Mouse (Mus musculus) stomach, embryonic 14.5 days (tissue): ENCODE data around the gene Snap29. TPM values are rescaled to one million over a fixed set of nuclear protein-coding genes. Genes with fewer than 3 reads are reported as not detected.

Source experiments
- ATAC-seq: fragments of 200-750 bp; cut with Nextera tagmentation; 2 replicates; pipeline ENCODE4 v1.8.0; 2017; ENCODE audit warnings: low read depth, moderate TSS enrichment; ENCODE audit not compliant: insufficient number of reproducible peaks, insufficient read depth, low FRiP score
- H3K27ac ChIP-seq: fragments of 300-500 bp; sonication (generic); 2 replicates; pipeline ENCODE4 v1.5.1; 2014; ENCODE audit warnings: mild to moderate bottlenecking, low read length, moderate library complexity, mixed read lengths
- H3K27me3 ChIP-seq: fragments of 300-500 bp; sonication (generic); 2 replicates; pipeline ENCODE4 v1.6.1; 2014; ENCODE audit warnings: low read length, control low read depth, mixed read lengths; ENCODE audit not compliant: control insufficient read depth, insufficient read depth
- H3K36me3 ChIP-seq: fragments of 300-500 bp; sonication (generic); 2 replicates; pipeline ENCODE4 v1.6.1; 2014; ENCODE audit warnings: mild to moderate bottlenecking, control low read depth, low read length, moderate library complexity, mixed read lengths; ENCODE audit not compliant: control insufficient read depth, insufficient read depth
- H3K4me1 ChIP-seq: fragments of 300-500 bp; sonication (generic); 2 replicates; pipeline ENCODE4 v1.6.1; 2014; ENCODE audit warnings: low read length, control low read depth, mixed read lengths; ENCODE audit not compliant: control insufficient read depth, insufficient read depth
- H3K4me2 ChIP-seq: fragments of 300-500 bp; sonication (generic); replicated peaks from 2 replicates; pipeline ENCODE4 v1.6.1; 2014; ENCODE audit warnings: low read depth, low read length, control low read depth
- H3K4me3 ChIP-seq: fragments of 300-500 bp; sonication (generic); 2 replicates; pipeline ENCODE4 v1.5.1; 2014; ENCODE audit warnings: low read depth, low read length, control low read depth
- H3K9ac ChIP-seq: fragments of 300-500 bp; sonication (generic); replicated peaks from 2 replicates; pipeline ENCODE4 v1.6.1; 2014; ENCODE audit warnings: low read depth, mild to moderate bottlenecking, control low read depth, low read length, moderate library complexity, mixed read lengths
- H3K9me3 ChIP-seq: fragments of 300-500 bp; sonication (generic); 2 replicates; pipeline ENCODE4 v1.6.1; 2016; ENCODE audit warnings: low read depth, low read length, control low read depth; ENCODE audit not compliant: control insufficient read depth
- WGBS: fragments of 180-500 bp; shearing (Covaris S2); extraction: QIAGEN DNeasy Blood & Tissue Kit; methylation state at CpG from one replicate; pipeline ENCODE4 v1.1.7; 2014; 5-methylcytosine and 5-hydroxymethylcytosine counted together
- polyA plus RNA-seq: library from polyadenylated mRNA; unstranded; fragments of >200 nt; fragmentation: Nextera tagmentation; extraction: Ambion mirVana; gene quantifications from 2 replicates; pipeline ENCODE4 v1.2.1, GENCODE M21; 2014

The Snap29 gene
- polyA plus RNA-seq, 1 experiment from 2014 or later, result 7.4 TPM

GRCm38 (mm10) chr16:17406512-17407231 lies 886 bp downstream of the Snap29 start:
- no peak overlapping the region for H3K27ac ChIP-seq
- ATAC-seq, result no peak

GRCm38 (mm10) chr16:17409046-17409445 lies 3.3 kb downstream of the Snap29 start:
- no peaks in the 10 kb centered on the region for H3K27me3 ChIP-seq
- H3K4me2 ChIP-seq, result no peak overlapping the region
- H3K4me3 ChIP-seq, result no peak overlapping the region
- H3K9ac ChIP-seq, result no peak overlapping the region
- WGBS, result 95% methylated on average over 2 of the region's 2 CpGs
- no peak for ATAC-seq
- no peak overlapping the region for H3K27ac ChIP-seq
- H3K36me3 ChIP-seq, result no peaks in the 10 kb centered on the region
- no peaks in the 10 kb centered on the region for H3K9me3 ChIP-seq
- H3K4me1 ChIP-seq, result peaks cover 17% of the 10 kb centered on the region

More at GRCm38 (mm10) chr16:17406512-17407231, 886 bp downstream of the Snap29 start:
- peaks cover 17% of the 10 kb centered on the region for H3K4me1 ChIP-seq
- peak overlapping the region; percentile 45; the same call in 1 of the 2 replicates for H3K9ac ChIP-seq
- peak overlapping the region; percentile 53 for H3K4me2 ChIP-seq
- H3K27me3 ChIP-seq, result no peaks in the 10 kb centered on the region
- H3K4me3 ChIP-seq, result peak overlapping the region; percentile 73
- 31% methylated on average over 9 of the region's 9 CpGs for WGBS
- H3K36me3 ChIP-seq, result no peaks in the 10 kb centered on the region
- H3K9me3 ChIP-seq, result no peaks in the 10 kb centered on the region

- Histone ChIP-seq H3K4me2 (no peak overlapping the region), H3K4me3 (no peak overlapping the region), H3K9ac (no peak overlapping the region), H3K36me3 (no peaks in the 10 kb centered on the region), H3K4me1 (peaks cover 6% of the 10 kb centered on the region; the same call in 1 of the 2 replicates), H3K9me3 (no peaks in the 10 kb centered on the region), H3K27me3 (no peaks in the 10 kb centered on the region), H3K27ac (peak overlapping the region; percentile 6; the same call in 1 of the 2 replicates)
- 42% methylated on average over 4 of the region's 4 CpGs for WGBS
- no peak for ATAC-seq
Measured at GRCm38 (mm10) chr16:17410209-17410608, 4.4 kb downstream of the Snap29 start.

- Histone ChIP-seq H3K27ac (no peak overlapping the region), H3K27me3 (no peaks in the 10 kb centered on the region), H3K4me1 (no peaks in the 10 kb centered on the region), H3K4me3 (no peak overlapping the region), H3K4me2 (no peak overlapping the region), H3K36me3 (peaks cover 28% of the 10 kb centered on the region), H3K9me3 (no peaks in the 10 kb centered on the region), H3K9ac (no peak overlapping the region)
- ATAC-seq, result no peak
- 81% methylated on average over 3 of the region's 3 CpGs for WGBS
Measured at GRCm38 (mm10) chr16:17423021-17423420, 17.2 kb downstream of the Snap29 start.

DNA sequence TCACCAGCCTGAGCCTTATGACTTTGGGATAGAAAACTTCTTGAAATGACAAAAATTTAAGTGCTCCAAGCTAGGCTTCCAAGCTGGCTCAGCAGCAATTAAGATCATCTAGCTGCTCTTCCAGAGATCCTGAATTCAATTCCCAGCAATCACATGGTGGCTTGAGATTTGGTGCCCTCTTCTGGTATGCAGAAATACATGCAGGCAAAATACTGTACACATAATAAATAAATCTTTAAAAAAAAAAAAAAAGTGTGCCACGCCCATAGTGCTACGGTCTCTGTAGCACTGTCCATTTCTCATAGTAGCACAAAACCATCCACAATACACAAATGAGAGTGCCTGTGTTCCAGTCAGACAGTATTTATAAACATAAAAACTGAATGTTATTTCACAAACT lies 26.8 kb downstream of the Snap29 start:
- Histone ChIP-seq H3K4me3 (no peak overlapping the region), H3K4me1 (no peaks in the 10 kb centered on the region), H3K27ac (no peak overlapping the region), H3K4me2 (no peak overlapping the region), H3K9ac (no peak overlapping the region), H3K27me3 (no peaks in the 10 kb centered on the region), H3K9me3 (no peaks in the 10 kb centered on the region), H3K36me3 (peaks cover 4% of the 10 kb centered on the region; the same call in 1 of the 2 replicates)
- WGBS, result 67% methylated on average over 2 of the region's 2 CpGs
- ATAC-seq, result no peak

- peaks cover 13% of the 10 kb centered on the region; the same call in 1 of the 2 replicates for H3K4me1 ChIP-seq
- H3K4me2 ChIP-seq, result peak within 1 kb of the TSS; percentile 94
- H3K9ac ChIP-seq, result peak within 1 kb of the TSS; percentile 92
- no peaks in the 10 kb centered on the region for H3K27me3 ChIP-seq
- H3K27ac ChIP-seq, result peak within 1 kb of the TSS; percentile 96
- H3K4me3 ChIP-seq, result peak within 1 kb of the TSS; percentile 98
- under 1% methylated on average over 63 of the region's 63 CpGs for WGBS
- H3K9me3 ChIP-seq, result no peaks in the 10 kb centered on the region
- peak; percentile 98 for ATAC-seq
- H3K36me3 ChIP-seq, result peaks cover 11% of the 10 kb centered on the region; the same call in 1 of the 2 replicates
Measured at GRCm38 (mm10) chr16:17451541-17452372, 46.0 kb downstream of the Snap29 start, which contains the start of gene Crkl. Crkl (plus strand) TSS chr16:17451987.

GRCm38 (mm10) chr16:17452373-17452715 lies 46.6 kb downstream of the Snap29 start:
- peak overlapping the region; percentile 98 for H3K4me3 ChIP-seq
- H3K27ac ChIP-seq, result peak overlapping the region; percentile 96
- no peaks in the 10 kb centered on the region for H3K27me3 ChIP-seq
- H3K9ac ChIP-seq, result peak overlapping the region; percentile 92
- under 1% methylated on average over 24 of the region's 24 CpGs for WGBS
- H3K4me2 ChIP-seq, result peak overlapping the region; percentile 94
- no peak for ATAC-seq
- H3K9me3 ChIP-seq, result no peaks in the 10 kb centered on the region
- H3K4me1 ChIP-seq, result peaks cover 13% of the 10 kb centered on the region; the same call in 1 of the 2 replicates
- H3K36me3 ChIP-seq, result peaks cover 12% of the 10 kb centered on the region; the same call in 1 of the 2 replicates

- Histone ChIP-seq H3K36me3 (peaks cover 22% of the 10 kb centered on the region; the same call in 1 of the 2 replicates), H3K4me1 (peaks cover 13% of the 10 kb centered on the region; the same call in 1 of the 2 replicates), H3K4me2 (no peak overlapping the region), H3K4me3 (no peak overlapping the region), H3K27ac (no peak overlapping the region), H3K9ac (no peak overlapping the region), H3K9me3 (no peaks in the 10 kb centered on the region), H3K27me3 (no peaks in the 10 kb centered on the region)
- no peak for ATAC-seq
- WGBS, result 97% methylated on average over 1 of the region's 1 CpGs
Measured at GRCm38 (mm10) chr16:17456901-17457300, 51.1 kb downstream of the Snap29 start.
